Mouse (Mus musculus) G1E (cell line): ENCODE measurements around the gene Ccdc28a. TPM values are rescaled to one million over a fixed set of nuclear protein-coding genes. Genes with fewer than 3 reads are reported as not detected.
A peak's percentile ranks its signal among the peaks of the same experiment; 100 is the strongest.

Experiments
- ATAC-seq: 2 replicates; pipeline ENCODE4 v1.8.0; 2016; ENCODE audit warnings: mild to moderate bottlenecking; ENCODE audit not compliant: insufficient number of reproducible peaks, poor library complexity, low FRiP score, severe bottlenecking; ENCODE audit errors: extremely low read depth
- DNase-seq: peaks from one replicate; pipeline ENCODE4 v3.0.0; 2012; ENCODE audit warnings: low spot score
- H3K27me3 ChIP-seq: 2 replicates; pipeline ENCODE4 v1.6.1; 2012; ENCODE audit warnings: mild to moderate bottlenecking, low read length, inconsistent platforms; ENCODE audit not compliant: insufficient read depth
- H3K36me3 ChIP-seq: replicated peaks from 2 replicates; pipeline ENCODE3; 2012; ENCODE audit warnings: mild to moderate bottlenecking, inconsistent platforms
- H3K4me1 ChIP-seq: 2 replicates; pipeline ENCODE4 v1.6.1; 2012; ENCODE audit warnings: low read depth, low read length, inconsistent platforms, mixed read lengths; ENCODE audit not compliant: insufficient read depth
- H3K4me3 ChIP-seq: 2 replicates; pipeline ENCODE4 v1.5.1; 2012; ENCODE audit warnings: low read depth, mild to moderate bottlenecking, inconsistent platforms, low read length, moderate library complexity, mixed read lengths
- H3K9me3 ChIP-seq: replicated peaks from 2 replicates; pipeline ENCODE4 v1.6.1; 2012; ENCODE audit warnings: inconsistent platforms
- CTCF ChIP-seq: IDR thresholded peaks from 2 replicates; pipeline ENCODE4 v1.5.1; 2012; ENCODE audit warnings: low read depth, low read length, inconsistent platforms, mixed read lengths
- GATA1 ChIP-seq: IDR thresholded peaks from 2 replicates; pipeline ENCODE4 v1.6.1; 2012; ENCODE audit warnings: borderline replicate concordance, low read length, inconsistent platforms, mixed read lengths
- GATA2 ChIP-seq: IDR thresholded peaks from 2 replicates; pipeline ENCODE4 v1.6.1; 2012; ENCODE audit warnings: low read depth, low read length, inconsistent platforms, borderline replicate concordance
- POLR2AphosphoS5 ChIP-seq: IDR thresholded peaks from 2 replicates; pipeline ENCODE4 v1.6.1; 2012; ENCODE audit warnings: low read depth, low read length, inconsistent platforms; ENCODE audit not compliant: insufficient replicate concordance
- TAL1 ChIP-seq: conservative IDR thresholded peaks from 2 replicates; pipeline ENCODE4 v1.6.1; 2012; ENCODE audit warnings: low read depth, low read length, inconsistent platforms, mixed read lengths
- polyA plus RNA-seq: library from polyadenylated mRNA; stranded (reverse); fragments of >175 nt; gene quantifications from 2 replicates; pipeline ENCODE4 v1.2.3, GENCODE M21; 2012
- total RNA-seq, 2 experiments: library from RNA; stranded (forward) in 1 of 2; stranded (reverse) in 1 of 2; fragments of 200-1000 nt in 1 of 2; fragments of >200 nt in 1 of 2; fragmentation: Nextera tagmentation in 1 of 2; gene quantifications; 2 replicates each; pipeline ENCODE4 v1.2.3; 2014 to 2017

Gene Ccdc28a
- total and polyA plus RNA-seq, 3 experiments = 0.81 to 22.3 (median 18.6) TPM

- ATAC-seq (peak; percentile 68), DNase-seq (peak; percentile 25)
- Histone ChIP-seq H3K4me1 (peaks cover 5% of the 10 kb centered on the region), H3K4me3 (no peak within 1 kb of the TSS), H3K36me3 (no peaks in the 10 kb centered on the region), H3K27me3 (peaks cover 4% of the 10 kb centered on the region), H3K9me3 (no peaks in the 10 kb centered on the region)
- TF ChIP-seq CTCF = peak; percentile 58
- no peak for TF ChIP-seq GATA1
- TF ChIP-seq GATA2 = no peak
- no peak for TF ChIP-seq TAL1
Observed at GRCm38 (mm10) chr10:18210726-18211125, 24.1 kb downstream of the Ccdc28a start, which contains the start of gene Ect2l. Gene Ect2l (minus strand): TSS chr10:18210890.

- TF ChIP-seq POLR2AphosphoS5 (no peak), CTCF (no peak), TAL1 (no peak), GATA1 (no peak), GATA2 (no peak)
- H3K9me3 ChIP-seq = no peaks in the 10 kb centered on the region
- no peak for ATAC-seq
- peaks cover 5% of the 10 kb centered on the region for H3K4me1 ChIP-seq
- DNase-seq = no peak
- H3K4me3 ChIP-seq = no peak overlapping the region
- peaks cover 4% of the 10 kb centered on the region for H3K27me3 ChIP-seq
- no peaks in the 10 kb centered on the region for H3K36me3 ChIP-seq
Observed at GRCm38 (mm10) chr10:18210119-18210518, 24.7 kb downstream of the Ccdc28a start.

- no peaks in the 10 kb centered on the region for H3K4me1 ChIP-seq
- TF ChIP-seq GATA1 = no peak
- no peak for TF ChIP-seq TAL1
- no peak for TF ChIP-seq GATA2
- no peak for TF ChIP-seq CTCF
- no peak for TF ChIP-seq POLR2AphosphoS5
- no peak overlapping the region for H3K4me3 ChIP-seq
- no peaks in the 10 kb centered on the region for H3K9me3 ChIP-seq
- H3K36me3 ChIP-seq = no peaks in the 10 kb centered on the region
- no peak for DNase-seq
- ATAC-seq = no peak
- H3K27me3 ChIP-seq = peaks cover 18% of the 10 kb centered on the region
Observed at GRCm38 (mm10) chr10:18204067-18204466, 30.7 kb downstream of the Ccdc28a start.

DNA sequence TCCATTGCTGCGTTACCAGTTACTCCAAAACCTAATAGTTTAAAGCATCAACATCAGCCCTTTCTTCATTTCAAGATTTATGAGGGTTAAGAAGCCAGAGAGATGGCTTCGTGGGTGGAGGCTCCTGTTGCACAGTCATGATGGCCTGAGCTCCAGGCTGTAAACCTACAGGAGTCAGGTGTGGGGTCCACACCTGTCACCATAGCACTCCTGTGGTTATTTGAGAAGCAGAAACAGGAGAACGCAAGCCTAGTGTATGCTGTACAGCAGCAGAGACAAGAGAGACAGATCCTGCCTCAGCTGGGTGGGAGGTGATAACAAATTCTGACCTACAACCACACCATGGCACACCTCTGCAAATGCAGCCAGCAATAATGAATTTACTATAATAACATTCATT, 32.4 kb downstream of the Ccdc28a start:
- ATAC-seq = no peak
- TF ChIP-seq GATA1 = no peak
- TF ChIP-seq CTCF = no peak
- TF ChIP-seq GATA2 = no peak
- no peak for TF ChIP-seq TAL1
- no peak for TF ChIP-seq POLR2AphosphoS5

GRCm38 (mm10) chr10:18200656-18201055, 34.1 kb downstream of the Ccdc28a start:
- no peak for ATAC-seq
- Histone ChIP-seq H3K27me3 (peaks cover 18% of the 10 kb centered on the region), H3K4me1 (no peaks in the 10 kb centered on the region; the same call in 1 of the 2 replicates), H3K4me3 (no peak overlapping the region), H3K36me3 (no peaks in the 10 kb centered on the region), H3K9me3 (no peaks in the 10 kb centered on the region)
- TF ChIP-seq CTCF (no peak), TAL1 (no peak), GATA1 (no peak), POLR2AphosphoS5 (no peak), GATA2 (no peak)
- DNase-seq = no peak

More for the DNA sequence above, 32.4 kb downstream of the Ccdc28a start:
- Histone ChIP-seq H3K36me3 (no peaks in the 10 kb centered on the region), H3K9me3 (no peaks in the 10 kb centered on the region), H3K4me3 (no peak overlapping the region), H3K4me1 (no peaks in the 10 kb centered on the region), H3K27me3 (peaks cover 18% of the 10 kb centered on the region)
- DNase-seq = no peak

DNA sequence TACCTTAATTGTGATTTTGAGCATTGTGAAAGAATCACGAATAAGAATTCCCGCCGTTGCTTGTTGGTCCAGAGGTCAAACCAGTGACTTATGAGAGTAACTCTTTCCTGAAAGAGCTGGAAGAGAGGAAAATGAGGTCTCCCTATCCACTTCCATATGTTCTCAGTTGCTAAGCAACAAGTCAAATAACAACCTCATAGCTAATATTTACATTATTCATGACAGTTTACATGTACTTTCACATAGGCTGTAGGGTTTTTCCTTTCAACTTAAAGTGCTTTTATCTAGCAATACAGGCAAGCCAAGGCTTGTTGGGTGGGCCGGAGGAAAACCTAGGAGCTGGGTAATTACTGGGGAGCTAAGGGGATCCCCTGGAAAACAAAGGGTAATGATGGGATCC, 34.9 kb downstream of the Ccdc28a start:
- H3K4me1 ChIP-seq = no peaks in the 10 kb centered on the region; the same call in 1 of the 2 replicates
- no peaks in the 10 kb centered on the region for H3K9me3 ChIP-seq
- peaks cover 18% of the 10 kb centered on the region for H3K27me3 ChIP-seq
- DNase-seq (no peak), ATAC-seq (no peak)
- TF ChIP-seq POLR2AphosphoS5 (no peak), CTCF (no peak), TAL1 (no peak), GATA1 (no peak), GATA2 (no peak)
- H3K4me3 ChIP-seq = no peak overlapping the region
- no peaks in the 10 kb centered on the region for H3K36me3 ChIP-seq
